ENCODE assay signal across 8 mouse cellular contexts in the genomic region with DNA sequence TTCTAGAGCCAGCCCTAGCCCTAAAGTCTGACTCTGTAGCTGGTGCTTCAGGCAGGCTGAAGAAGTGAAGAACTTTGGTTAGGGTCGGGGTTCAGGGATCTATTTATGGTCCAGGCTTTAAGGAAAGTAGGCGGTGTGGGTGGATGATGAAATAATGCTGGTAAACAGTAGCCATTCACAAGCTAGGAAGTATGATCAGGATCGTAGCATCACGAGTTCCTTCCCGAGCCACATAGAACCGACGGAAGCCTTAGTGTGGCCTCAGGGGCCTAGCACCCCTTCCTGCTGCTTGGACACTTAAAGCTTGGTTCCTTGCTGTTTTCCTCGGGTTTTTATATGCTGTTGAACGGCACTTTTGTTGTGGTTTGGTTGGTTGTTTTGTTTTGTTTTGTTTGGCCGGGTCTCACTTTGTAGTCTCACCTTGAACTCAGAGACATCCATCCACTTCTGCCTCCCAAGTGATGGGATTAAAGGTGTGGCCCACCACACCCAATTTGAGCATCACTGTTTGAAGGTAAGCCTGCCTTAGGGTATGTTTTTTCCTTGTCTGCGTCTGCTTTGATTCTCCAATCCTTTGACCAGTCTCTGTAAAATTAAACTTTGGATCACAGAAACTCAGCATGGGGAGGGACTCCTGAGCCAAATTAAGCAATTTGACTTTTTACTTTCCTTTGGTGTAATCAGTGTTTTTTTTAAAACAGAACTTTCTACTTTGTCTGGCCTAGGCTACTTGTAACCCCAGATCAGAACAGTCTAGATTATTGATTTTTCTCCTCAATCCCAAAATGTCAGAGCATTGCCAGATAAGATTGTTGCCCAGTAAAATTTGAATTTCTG. TPM values are rescaled to one million over a fixed set of nuclear protein-coding genes. Genes with fewer than 3 reads are reported as not detected.
DNase-seq lines count a peak whose midpoint lies in the region; TF ChIP-seq lines count a peak whose summit lies in the region.

No protein-coding gene starts in this region.

- H3K27ac ChIP-seq in embryonic fibroblast, embryonic 13.5 days (ENCODE audit: insufficient read depth, low read length), result peak overlapping the region; percentile 79

- no peak for TF ChIP-seq CTCF in embryonic fibroblast, embryonic 13.5 days (IDR thresholded peaks at IDR 0.05; ENCODE audit: borderline replicate concordance, insufficient read depth, low read length)

- H3K4me3 ChIP-seq in embryonic fibroblast, embryonic 13.5 days (ENCODE audit: insufficient read depth, low read length), result peak overlapping the region; percentile 79
- peak overlapping the region; percentile 95 for H3K4me3 ChIP-seq in megakaryocyte, embryonic 14.5 days (replicated peaks)

- peak; percentile 25 to 78 for DNase-seq in adrenal gland, adult (ENCODE audit: inconsistent age in 2 of 2, low spot score in 1 of 2)
- no peak for DNase-seq in adrenal gland, postnatal 25 days
- DNase-seq in layer of hippocampus, adult 9-11 months, result peak; percentile 26
- DNase-seq in layer of hippocampus, postnatal 25 days (ENCODE audit: extremely low spot score in 1 of 2, low spot score in 1 of 2), result no peak
- no peak for DNase-seq in gastrocnemius, adult 18-20 months (ENCODE audit: low spot score)
- DNase-seq in gastrocnemius, postnatal 36 days, result no peak

- TF ChIP-seq POLR2A in embryonic fibroblast, embryonic 13.5 days (IDR thresholded peaks at IDR 0.05; ENCODE audit: low read depth, low read length), result peak; percentile 38

- H3K36me3 ChIP-seq in megakaryocyte, embryonic 14.5 days (replicated peaks; ENCODE audit: low read length), result peaks cover 5% of the 10 kb centered on the region

- no peaks in the 10 kb centered on the region for H3K9me3 ChIP-seq in megakaryocyte, embryonic 14.5 days

- H3K27me3 ChIP-seq in megakaryocyte, embryonic 14.5 days (replicated peaks), result peaks cover 28% of the 10 kb centered on the region

- intact Hi-C loops in gastrocnemius, postnatal 36 days (cut with DNase I), result no loop called here

- 0 out of 2 replicates have a peak, but pooled peaks cover 4% of the 10 kb centered on the region for H3K4me1 ChIP-seq in embryonic fibroblast, embryonic 13.5 days (ENCODE audit: control insufficient read depth, insufficient read depth, low read length)
- peaks cover 43% of the 10 kb centered on the region for H3K4me1 ChIP-seq in megakaryocyte, embryonic 14.5 days

RNA-seq across cellular contexts. Expression of a gene that starts 1.7 kb away (rescaled TPM):
- total RNA-seq in adrenal gland, postnatal 25 days (2021), result 38.6 and 62.1 TPM in 2 replicates
- 100 to 1,000 TPM; 122 to 123 TPM for total RNA-seq in layer of hippocampus, postnatal 25 days (2021)
- polyA plus RNA-seq in embryonic fibroblast, embryonic 13.5 days (2011; ENCODE audit: insufficient read length, low read depth, missing spikeins), result 44.7 and 80.5 TPM in 2 replicates
- polyA plus RNA-seq in megakaryocyte, embryonic 14.5 days (2012; ENCODE audit: insufficient read depth, low replicate concordance), result 11.5 and 32.0 TPM in 2 replicates
- total RNA-seq in gastrocnemius, adult 18-20 months (2021), result 10 to 100 TPM; 28.5 to 36.3 TPM
- total RNA-seq in gastrocnemius, postnatal 36 days (2021), result 10 to 100 TPM; 20.8 to 23.3 TPM

RNA-seq across cellular contexts. Expression of a gene that starts 45.5 kb away (rescaled TPM):
- not detected in 2 replicates for total RNA-seq in adrenal gland, postnatal 25 days (2021)
- total RNA-seq in layer of hippocampus, postnatal 25 days (2021), result 1 to 10 TPM in 1 of 2 experiments, under 1 TPM in 1; 0.59 to 3.1 TPM
- not detected in 2 replicates for polyA plus RNA-seq in embryonic fibroblast, embryonic 13.5 days (2011; ENCODE audit: insufficient read length, low read depth, missing spikeins)
- polyA plus RNA-seq in megakaryocyte, embryonic 14.5 days (2012; ENCODE audit: insufficient read depth, low replicate concordance), result 0.55 TPM in 1 of 2 replicates, not detected in the other
- total RNA-seq in gastrocnemius, adult 18-20 months (2021), result not detected
- total RNA-seq in gastrocnemius, postnatal 36 days (2021), result not detected

RNA-seq across cellular contexts. Expression of a gene that starts 58.3 kb away (rescaled TPM):
- total RNA-seq in adrenal gland, postnatal 25 days (2021), result 51.3 and 53.2 TPM in 2 replicates
- total RNA-seq in layer of hippocampus, postnatal 25 days (2021), result 10 to 100 TPM; 74.1 to 77.6 TPM
- polyA plus RNA-seq in embryonic fibroblast, embryonic 13.5 days (2011; ENCODE audit: insufficient read length, low read depth, missing spikeins), result 28.6 and 33.4 TPM in 2 replicates
- polyA plus RNA-seq in megakaryocyte, embryonic 14.5 days (2012; ENCODE audit: insufficient read depth, low replicate concordance), result 28.2 and 39.0 TPM in 2 replicates
- total RNA-seq in gastrocnemius, adult 18-20 months (2021), result 10 to 100 TPM; 56.2 to 60.8 TPM
- total RNA-seq in gastrocnemius, postnatal 36 days (2021), result 10 to 100 TPM; 49.1 to 50.0 TPM

Comparison
In these comparisons a context has a peak if more than half of its experiments do, and no peak if none do; other contexts are left out.
1. DNase-seq: peak in adrenal gland, adult (2 of 2) and layer of hippocampus, adult 9-11 months (single experiment); none in adrenal gland, postnatal 25 days (single experiment), layer of hippocampus, postnatal 25 days (0 of 2), gastrocnemius, adult 18-20 months (single experiment) and gastrocnemius, postnatal 36 days (0 of 2).